Mouse (Mus musculus): ENCODE data around the gene Tnfsf12.
"Not testable (repeated sequence)": the region's sequence is repeated elsewhere in the genome, so short reads cannot be mapped to it uniquely, and the experiment has no call there.

The Tnfsf12 gene

DNA sequence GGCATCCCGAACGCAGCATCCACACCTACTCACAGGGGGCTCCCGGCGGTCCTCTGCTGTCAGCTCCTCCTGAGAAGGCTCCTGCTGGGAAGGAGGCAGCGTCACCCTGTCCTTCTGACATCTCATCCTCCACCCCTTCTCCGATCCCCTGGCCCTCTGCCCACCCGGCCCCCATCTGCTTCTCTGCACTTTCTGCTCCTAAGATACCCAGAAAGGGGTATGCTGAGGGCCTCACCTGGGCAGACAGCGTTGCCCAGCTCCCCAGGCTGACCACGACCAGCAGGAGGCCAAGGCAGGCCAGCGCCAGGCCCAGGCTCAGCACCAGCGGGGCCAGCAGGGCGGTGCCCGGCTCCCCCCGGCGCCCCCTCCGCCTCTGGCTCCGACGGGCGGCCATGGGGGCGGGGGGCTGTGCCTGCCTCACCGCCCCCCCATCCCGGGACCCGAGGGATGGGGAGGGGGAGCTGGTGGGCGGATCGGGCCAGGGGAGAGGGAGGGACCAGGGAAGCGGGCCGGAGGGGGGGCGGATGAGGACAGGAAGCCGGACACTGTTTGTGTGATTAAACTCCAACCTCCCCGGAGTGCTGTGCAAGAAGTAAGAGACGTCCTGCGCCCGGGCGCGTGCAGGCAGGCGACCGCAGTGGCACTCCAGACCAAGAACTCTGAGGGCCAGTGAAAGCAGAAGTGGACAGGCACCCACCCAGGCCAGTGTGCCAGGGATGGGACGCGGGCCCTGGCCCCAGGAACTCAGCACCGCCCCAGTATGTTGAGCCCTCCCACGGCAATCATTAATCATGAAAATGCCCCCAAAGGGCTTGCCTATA, at the start of gene Tnfsf12, which contains the start of gene Tnfsfm13:
Tnfsf12 (minus strand) TSS at position 489 of the 821 bp plus-strand sequence.
Tnfsfm13 (minus strand) TSS at position 738 of the 821 bp plus-strand sequence.
- DNase-seq (ENCODE audit: low read depth, low spot score): no peak

DNA sequence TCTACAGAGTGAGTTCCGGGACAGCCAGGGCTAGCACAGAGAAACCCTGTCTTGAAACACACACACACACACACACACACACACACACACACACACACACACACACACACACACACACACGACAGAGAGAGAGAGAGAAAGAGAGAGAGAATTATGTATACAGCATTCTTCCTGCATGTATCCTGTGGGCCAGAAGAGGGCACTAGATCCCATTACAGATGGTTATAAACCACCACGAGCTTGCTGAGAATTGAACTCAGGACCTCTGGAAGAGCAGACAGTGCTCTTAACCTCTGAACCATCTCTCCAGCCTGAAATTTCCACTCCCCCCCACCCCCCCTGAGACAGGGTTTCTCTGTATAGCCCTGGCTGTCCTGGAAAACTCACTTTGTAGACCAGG, 35.8 kb upstream of the Tnfsf12 start:
- DNase-seq (ENCODE audit: low read depth, low spot score): not testable (repeated sequence)

DNA sequence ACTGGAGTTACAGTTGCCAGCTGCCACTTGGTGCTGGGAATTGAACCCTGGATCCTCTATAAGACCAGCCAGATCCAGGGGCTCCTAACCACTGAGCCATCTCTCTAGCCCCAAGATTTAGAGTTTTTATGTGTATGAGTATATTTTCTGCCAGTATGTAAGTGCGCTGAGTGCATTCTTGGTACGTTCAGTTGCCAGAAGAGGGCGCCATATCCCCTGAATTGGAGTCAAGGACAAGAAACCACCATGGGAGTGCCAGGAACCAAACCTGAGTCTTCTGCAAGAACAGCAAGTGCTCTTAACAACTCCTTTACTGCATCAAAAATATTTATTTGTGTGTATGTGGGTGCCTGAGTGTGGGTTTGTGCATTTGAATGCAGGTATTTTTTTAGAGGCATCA, 33.4 kb upstream of the Tnfsf12 start:
- DNase-seq (ENCODE audit: low read depth, low spot score): no peak

DNA sequence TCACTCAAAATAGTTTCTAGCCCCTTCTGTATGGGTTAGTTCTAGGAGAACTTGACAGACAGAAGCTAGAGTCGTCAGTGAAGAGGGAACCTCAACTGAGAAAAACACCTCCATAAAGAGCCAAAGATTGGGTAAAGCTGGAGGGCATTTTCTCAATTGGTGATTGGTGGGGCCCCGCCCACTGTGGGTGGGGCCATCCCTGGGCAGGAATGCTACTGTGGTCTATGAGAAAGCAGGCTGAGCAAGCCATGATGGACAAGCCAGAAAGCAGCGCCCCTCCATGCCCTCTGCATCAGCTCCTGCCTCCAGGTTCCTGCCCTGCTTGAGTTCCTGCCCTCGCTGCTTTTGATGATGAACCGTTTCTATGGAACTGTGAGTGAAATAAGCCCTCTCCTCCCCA, 30.3 kb upstream of the Tnfsf12 start:
- no peak for DNase-seq (ENCODE audit: low read depth, low spot score)

DNA sequence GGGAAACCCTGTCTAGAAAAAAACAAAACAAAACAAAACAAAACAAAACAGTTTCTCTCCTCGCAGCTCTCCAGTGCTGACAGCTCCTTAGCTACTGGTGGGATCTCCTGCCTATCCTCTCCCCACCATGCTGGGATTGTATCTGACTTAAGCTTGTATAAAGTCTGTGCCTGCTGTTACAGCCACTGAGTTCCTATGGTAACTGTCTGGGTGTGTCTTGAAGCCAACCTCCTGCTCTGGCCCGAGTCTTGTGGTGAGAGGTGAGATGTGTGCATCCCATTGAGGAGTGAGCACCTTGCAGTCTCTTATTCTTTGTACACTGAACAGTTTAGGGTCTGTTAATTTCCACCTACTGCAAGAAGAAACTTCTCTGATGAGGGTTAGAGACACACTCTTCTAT, 27.4 kb upstream of the Tnfsf12 start:
- no peak for DNase-seq (ENCODE audit: low read depth, low spot score)

DNA sequence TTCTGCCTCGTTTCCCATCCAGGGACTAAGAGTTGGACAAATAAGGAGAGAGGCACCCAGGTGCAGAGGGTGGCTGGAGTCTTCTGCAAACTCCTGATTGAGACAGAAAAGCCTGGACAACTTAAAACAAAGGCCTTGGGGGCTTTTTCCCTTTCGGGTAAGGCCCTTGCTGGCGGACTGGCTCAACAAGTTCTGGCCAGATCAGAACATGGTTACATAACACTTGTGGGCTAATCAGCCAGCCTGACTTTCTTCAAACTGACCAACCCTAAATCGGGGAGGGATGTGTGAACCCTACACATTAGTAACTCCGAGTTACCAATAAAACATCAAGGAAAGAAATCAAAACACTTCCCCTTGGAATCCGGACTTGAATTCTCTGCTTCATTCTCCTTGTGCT, 25.2 kb upstream of the Tnfsf12 start:
- no peak for DNase-seq (ENCODE audit: low read depth, low spot score)

DNA sequence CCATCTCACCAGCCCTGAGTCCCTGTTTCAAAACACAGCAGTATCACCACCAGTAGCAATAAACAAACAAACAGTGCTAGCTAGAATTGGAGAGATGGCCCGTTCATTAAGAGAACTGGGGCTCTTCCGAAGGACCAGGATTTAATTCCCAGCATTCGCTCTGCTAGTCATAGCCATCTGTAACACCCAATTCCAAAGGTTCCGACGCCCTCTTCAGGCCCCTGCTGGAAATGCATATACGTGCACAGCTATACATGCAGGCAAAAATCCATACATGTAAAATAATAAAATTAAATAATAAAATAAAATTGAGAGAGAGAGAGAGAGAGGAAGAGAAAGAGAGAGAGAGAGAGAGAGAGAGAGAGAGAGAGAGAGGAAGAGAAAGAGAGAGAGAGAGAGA, 23.8 kb upstream of the Tnfsf12 start:
- DNase-seq (ENCODE audit: low read depth, low spot score): no peak

DNA sequence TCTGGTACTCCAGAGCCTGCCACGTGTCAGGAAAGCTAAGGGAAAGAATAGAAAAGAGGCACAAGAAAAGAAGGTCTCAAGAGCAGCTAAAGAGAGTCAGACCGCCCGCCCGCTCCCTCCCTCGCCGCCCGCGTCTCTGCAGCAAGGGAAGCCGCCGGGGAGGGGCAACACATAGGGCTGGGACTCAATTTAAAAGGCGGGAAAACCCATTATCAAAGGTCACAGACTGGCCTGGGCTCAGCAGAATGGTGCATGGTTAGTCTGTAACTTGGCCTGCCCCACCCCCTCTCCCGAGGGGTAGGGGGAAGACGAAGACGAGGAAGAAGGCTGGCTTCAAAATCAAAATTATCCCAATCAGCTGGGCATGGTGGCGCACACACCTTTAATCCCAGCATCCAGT, 23.0 kb upstream of the Tnfsf12 start:
- no peak for DNase-seq (ENCODE audit: low read depth, low spot score)

DNA sequence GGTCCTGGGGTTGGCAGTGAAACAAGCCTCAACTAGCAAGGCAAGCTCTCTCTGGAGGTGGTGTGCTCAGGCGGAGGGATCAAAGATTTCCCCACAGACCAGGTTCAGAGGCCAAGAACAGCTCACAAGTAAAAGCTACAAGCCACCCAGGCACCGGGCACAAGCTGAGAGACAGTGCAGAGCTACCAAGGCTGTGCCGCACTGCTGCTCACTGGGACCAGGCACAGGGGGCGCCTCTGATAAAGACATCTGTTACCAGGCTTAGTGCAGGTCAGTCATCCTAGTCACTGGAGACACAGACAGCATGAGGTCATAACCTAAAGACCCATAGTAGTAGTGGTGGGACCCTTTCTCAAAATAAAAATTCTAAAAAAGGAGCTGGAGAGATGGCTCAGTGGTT, 21.3 kb upstream of the Tnfsf12 start:
- no peak for DNase-seq (ENCODE audit: low read depth, low spot score)

DNA sequence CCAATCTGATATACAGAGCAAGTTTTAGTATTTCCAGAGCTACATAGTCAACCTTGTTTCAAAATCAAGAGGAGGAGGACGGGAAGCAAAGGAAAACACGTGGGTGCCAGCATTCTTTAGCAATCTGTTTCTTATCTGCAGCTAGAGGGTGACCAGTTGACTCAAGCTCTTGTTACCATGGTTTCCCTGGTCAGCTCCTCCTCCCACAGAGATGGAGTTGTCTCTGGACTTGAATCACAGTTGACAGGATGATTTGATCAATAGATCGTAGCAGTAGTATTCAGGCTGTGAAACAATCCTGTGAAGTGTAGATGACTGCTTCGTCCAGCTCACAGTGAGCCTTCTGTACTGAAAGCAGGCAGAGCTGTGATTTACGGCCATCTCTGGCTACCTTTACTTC, 20.3 kb upstream of the Tnfsf12 start:
- DNase-seq (ENCODE audit: low read depth, low spot score): no peak

DNA sequence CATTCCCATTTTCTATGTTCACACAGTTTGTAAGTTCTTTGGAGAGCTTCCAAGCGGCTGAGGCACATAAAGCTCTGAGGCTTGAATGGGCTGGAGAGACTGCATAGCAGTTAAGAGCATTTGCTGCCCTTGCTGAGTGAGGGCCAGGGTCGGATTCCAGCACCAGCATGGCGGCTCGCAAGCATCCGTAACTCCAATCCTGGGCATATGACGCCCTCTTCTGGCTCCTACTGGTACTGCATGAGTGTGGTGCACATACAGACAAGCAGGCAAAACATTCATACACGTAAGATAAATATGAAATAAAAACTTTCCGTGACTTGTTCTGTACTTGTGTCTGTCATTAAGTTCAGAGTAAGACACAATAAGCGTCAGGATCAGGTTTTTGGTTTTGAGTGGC, 19.8 kb upstream of the Tnfsf12 start:
- DNase-seq (ENCODE audit: low read depth, low spot score): no peak

DNA sequence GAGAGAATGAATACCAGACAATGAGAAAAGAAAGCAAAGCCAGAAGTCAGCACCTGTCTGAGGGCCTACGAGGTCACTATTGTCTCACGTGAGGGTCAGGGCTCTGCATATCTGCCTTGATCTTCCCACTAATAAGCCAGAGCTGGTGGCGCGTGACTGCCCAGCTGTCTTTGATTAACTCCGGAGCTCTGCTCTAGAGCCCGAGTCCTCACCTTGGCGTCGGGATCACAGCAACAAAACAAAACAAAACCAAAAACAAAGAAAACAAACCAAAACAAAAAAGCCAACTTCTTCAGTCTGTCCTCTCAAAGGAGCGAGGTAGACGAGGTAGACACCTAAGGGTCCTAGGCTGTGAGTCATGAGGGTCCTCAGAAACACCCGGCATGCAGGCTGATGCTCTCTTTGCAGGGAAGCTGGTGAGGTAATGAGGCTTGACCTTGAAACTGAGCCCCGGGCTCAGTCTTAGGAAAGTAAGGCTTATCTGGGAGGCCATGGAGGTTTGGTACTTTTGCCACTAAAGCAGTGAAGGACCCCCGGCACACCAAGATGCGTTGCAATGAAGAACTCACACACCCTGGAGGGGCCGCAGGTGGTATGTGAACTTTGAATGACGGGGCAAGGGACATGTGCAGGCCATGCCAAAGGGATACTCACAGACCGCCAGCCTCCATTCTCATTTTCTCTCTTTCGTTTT, 19.1 kb upstream of the Tnfsf12 start:
- DNase-seq (ENCODE audit: low read depth, low spot score): no peak

DNA sequence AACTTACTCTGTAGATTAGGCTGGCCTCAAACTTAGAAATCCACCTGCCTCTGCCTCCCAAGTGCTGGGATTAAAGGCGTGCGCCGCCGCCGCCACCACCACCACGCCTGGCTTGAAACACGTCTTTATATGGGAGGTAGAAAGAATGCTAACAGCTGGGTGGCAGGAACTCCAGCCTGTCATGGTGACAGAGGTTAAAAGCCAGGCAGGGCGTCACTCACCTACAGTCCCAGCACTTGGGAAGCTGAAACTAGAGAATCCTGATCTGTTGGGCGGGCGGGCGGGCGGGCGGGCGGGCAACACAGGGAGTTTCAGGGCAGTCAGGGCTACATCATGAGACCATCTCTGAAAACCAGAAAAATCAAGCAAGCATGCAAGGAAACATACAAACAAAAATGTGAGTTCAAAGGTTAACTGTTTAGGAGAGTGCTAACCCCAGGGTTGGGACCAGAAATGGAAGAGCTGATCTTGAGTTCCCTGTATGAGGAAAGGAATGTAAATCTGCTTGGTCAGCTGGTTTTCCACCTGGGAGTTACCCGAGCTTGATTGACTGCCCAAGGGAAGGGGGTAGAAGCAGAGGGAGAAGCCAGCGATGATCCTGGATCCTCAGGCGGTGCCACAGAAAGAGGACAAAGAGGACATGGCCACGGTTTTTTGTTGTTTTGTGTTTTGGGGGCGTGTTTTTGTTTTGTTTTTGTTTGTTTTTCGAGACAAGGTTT, 17.5 kb upstream of the Tnfsf12 start:
- DNase-seq (ENCODE audit: low read depth, low spot score): no peak

DNA sequence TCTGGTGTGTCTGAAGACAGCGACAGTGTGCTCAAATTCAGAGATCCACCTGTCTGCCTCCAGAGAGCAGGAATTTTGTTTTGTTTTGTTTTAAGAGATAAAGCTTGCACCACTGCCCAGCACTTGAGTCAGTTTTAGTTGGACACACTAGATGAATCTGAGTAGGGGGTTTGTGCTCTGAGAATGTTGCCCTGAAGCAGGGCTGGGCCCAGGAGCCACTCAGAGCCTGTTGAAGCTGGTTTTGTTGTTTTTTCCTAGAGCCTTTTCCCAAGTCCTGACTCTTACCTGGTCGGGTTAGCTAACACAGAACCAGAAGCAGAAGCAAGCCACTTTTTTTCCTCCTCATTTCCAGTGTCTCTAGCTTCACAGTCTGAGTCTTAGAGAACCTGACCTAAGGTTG, 15.4 kb upstream of the Tnfsf12 start:
- no peak for DNase-seq (ENCODE audit: low read depth, low spot score)

DNA sequence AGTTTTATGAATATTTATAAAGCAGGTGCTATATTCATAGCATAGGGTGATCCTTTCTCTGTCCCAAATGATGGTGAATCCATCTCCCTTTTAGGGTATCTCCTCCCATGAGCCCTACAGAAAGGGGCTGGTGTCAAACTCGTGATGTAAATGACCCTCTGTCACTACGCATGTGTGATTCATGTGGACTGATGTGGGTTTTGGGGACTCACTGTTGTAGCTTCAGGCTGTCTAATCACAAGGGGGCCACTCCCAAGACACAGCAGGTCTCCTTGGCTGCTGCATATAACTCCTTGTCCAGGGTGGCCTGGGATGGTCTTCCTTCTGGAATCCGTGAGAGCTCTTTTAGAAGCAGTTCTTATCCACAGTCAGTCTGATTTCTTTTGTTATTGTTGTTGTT, 14.8 kb upstream of the Tnfsf12 start:
- DNase-seq (ENCODE audit: low read depth, low spot score): no peak

DNA sequence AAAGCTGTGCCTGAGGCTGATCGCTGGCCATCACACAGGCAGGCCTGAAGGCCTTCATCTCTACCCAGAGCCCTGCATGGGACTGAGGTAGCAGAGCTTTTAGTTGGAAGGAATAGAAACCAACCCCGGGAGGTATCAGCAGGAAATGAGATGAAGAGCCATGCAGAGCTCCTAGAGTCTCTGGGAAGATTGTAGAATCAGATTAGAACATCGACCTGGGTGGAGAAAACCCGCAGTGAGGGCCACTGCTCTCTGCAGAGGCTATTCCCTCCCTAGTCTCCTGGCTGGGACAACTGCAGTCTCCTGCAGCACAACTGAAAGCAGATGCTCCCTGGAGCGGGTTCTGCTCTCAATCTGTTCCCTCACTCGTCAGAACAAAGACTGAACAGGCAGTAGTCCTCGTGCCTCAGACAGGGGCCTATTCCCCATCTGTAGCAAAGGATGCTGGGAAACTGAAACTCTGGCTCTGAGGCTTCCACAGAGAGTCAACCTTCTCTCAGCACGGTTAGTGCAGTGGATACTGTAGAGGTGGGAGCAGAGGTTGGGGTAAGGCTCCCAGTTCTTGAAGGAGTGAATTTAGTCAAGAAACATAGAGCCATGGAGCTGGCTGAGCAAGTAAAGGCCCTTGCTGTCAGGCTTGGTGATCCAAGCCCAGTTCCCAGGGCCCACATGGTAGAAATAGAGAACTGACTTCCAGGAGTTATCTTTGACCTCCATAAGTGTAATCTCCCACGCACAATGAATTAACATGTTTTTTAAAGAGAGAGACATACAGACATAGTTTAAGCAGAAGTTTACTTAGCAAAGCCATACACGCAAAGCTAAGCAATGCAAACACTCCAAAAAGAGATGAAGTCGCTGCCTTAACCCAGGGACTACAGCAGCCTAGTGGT, 14.2 kb upstream of the Tnfsf12 start:
- no peak for DNase-seq (ENCODE audit: low read depth, low spot score)

DNA sequence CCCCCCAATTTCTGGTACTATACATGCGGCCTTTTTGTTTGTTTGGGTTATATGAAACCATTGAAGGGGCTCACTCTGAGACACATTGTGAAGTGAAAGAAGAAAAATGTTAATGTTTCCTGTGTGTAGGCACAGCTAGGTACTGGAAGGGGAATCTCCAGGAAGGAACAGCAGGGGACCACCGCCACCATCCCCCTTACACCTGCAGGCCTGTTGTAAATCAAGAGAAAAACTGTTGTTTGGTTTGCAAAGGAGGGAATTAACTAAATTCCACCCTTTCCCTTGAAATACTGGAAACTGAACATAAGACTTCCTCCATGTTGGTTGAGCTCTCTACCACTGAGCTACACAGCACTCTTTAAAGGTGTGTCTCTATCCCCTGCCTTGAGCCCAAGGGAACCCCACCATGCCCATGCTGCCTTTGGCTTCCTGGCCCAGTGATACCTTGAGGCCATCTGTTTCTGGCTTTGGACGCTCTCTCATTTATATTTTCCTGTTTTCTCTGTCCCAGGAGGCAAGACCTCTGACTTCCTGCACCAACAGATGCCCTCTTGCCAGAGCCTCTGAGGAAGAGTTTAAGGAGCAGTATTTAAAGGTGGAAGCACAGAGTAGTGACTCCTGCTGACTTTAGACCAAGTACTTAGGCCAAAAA, 13.1 kb upstream of the Tnfsf12 start:
- DNase-seq (ENCODE audit: low read depth, low spot score): no peak

DNA sequence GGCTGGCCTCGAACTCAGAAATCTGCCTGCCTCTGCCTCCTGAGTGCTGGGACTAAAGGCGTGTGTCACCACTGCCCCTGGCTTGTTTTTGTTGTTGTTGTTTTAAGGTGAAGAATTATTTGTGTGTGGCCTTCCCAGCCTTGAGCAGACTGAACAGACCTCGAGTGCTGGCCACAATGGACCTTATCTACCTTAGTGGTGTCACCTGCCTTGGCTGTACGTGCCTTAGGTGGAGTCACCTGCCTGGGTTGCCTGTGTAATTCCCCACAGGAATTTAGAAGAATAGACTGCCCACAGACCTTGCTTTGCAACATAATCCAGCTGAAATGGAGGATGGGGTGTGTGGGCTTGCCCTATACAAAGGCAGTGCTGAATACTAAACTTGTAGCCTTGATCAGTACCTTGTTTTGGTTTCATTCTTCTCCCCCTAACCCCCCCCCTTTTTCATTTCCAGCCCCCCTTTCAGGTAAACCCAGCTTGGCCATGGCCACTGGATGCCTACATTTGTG, 12.3 kb upstream of the Tnfsf12 start:
- no peak for DNase-seq (ENCODE audit: low read depth, low spot score)

DNA sequence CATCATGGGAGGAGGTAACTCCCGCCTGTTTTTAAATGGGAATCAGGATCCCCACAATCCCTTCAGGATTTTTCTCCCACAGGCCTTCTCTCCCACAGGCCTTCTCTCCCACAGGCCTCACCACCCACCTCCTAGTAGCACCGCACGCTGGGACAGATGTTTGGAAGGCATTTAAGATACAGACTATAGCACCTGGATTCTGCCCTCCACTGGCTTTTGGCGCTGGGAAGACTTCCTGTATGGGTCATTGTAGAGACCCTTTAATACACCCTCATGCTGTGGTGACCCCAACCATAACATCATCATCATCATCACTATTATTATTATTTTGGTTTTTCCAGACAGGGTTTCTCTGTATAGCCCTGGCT, 11.8 kb upstream of the Tnfsf12 start:
- DNase-seq (ENCODE audit: low read depth, low spot score): no peak

DNA sequence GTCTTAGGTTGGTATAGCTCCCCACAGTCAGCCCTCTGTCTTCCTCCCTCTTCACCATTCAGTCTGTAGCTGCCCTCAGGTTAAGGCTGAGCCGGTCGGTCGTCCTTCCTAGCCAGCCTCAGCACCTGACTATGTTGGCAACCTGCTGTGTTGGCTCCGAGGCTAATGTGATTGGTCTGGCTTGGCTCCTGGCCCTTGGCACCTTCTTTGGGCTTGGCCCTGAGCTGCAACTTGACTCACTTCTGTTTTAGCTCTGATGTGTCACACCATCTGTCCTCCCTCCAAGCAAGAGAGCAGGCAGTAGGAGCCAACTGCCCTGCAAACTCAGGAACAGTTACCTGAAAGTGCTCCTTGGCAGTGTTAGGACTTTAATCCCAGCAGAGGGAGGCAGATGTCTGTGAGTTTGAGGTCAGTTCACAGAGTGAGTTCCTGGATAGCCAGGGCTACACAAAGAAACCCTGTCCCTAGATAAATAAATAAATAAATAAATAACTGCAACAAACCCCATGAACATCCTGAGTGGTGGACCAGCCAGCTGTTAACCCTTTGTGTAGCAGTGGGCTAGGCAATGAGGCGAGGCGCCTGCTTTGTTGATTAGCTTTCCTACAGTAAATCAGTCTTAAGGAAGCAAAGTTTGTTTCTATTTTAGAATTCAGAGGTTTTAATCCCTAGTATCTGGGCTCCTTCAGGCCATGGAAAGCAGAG, 11.3 kb upstream of the Tnfsf12 start:
- no peak for DNase-seq (ENCODE audit: low read depth, low spot score)
